Mouse (Mus musculus) stomach, embryonic 16.5 days (tissue): ENCODE results near the gene Dpp3. TPM values are rescaled to one million over a fixed set of nuclear protein-coding genes. Genes with fewer than 3 reads are reported as not detected.

Experiments
- polyA plus RNA-seq: library from polyadenylated mRNA; unstranded; fragments of >200 nt; fragmentation: Nextera tagmentation; extraction: Ambion mirVana; gene quantifications from 2 replicates; pipeline ENCODE4 v1.2.1, GENCODE M21; 2015

Dpp3 gene
- polyA plus RNA-seq, 1 experiment from 2014 or later, result 119 TPM

Other genes with a start within 250 kb of the Dpp3 start
- gene Gm960, start 229.6 kb downstream of the Dpp3 start, polyA plus RNA-seq, result 1.2 and 3.0 TPM in 2 replicates
- 4.7 and 5.5 TPM in 2 replicates for gene Sptbn2, start 217.1 kb downstream of the Dpp3 start, polyA plus RNA-seq
- gene Rbm4b, start 171.8 kb downstream of the Dpp3 start, polyA plus RNA-seq, result 50.3 and 54.8 TPM in 2 replicates
- gene Rbm4, start 134.4 kb downstream of the Dpp3 start, polyA plus RNA-seq, result 47.4 and 47.5 TPM in 2 replicates
- gene Gm21992, start 116.7 kb downstream of the Dpp3 start, polyA plus RNA-seq, result 32.1 TPM in 2 replicates
- gene Rbm14, start 116.7 kb downstream of the Dpp3 start, polyA plus RNA-seq, result 74.2 and 75.0 TPM in 2 replicates
- 56.6 and 60.3 TPM in 2 replicates for gene Ccs, start 89.0 kb downstream of the Dpp3 start, polyA plus RNA-seq
- 0.09 TPM in 1 of 2 replicates, not detected in the other for gene Ccdc87, start 88.9 kb downstream of the Dpp3 start, polyA plus RNA-seq
- 28.4 and 34.1 TPM in 2 replicates for gene Ctsf, start 73.2 kb downstream of the Dpp3 start, polyA plus RNA-seq
- gene Actn3, start 50.4 kb downstream of the Dpp3 start, polyA plus RNA-seq, result 5.3 and 8.9 TPM in 2 replicates
- 11.6 and 12.5 TPM in 2 replicates for gene Zdhhc24, start 49.6 kb downstream of the Dpp3 start, polyA plus RNA-seq
- 2.8 and 3.6 TPM in 2 replicates for gene Bbs1, start 21.7 kb downstream of the Dpp3 start, polyA plus RNA-seq
- gene Peli3, start 14.8 kb upstream of the Dpp3 start, polyA plus RNA-seq, result 1.8 and 1.9 TPM in 2 replicates
- 79.6 and 80.5 TPM in 2 replicates for gene Mrpl11, start 33.9 kb upstream of the Dpp3 start, polyA plus RNA-seq
- 0.23 and 0.34 TPM in 2 replicates for gene Npas4, start 62.0 kb upstream of the Dpp3 start, polyA plus RNA-seq
- gene Slc29a2, start 95.6 kb upstream of the Dpp3 start, polyA plus RNA-seq, result 3.1 and 3.3 TPM in 2 replicates
- 41.8 and 44.1 TPM in 2 replicates for gene B4gat1, start 110.5 kb upstream of the Dpp3 start, polyA plus RNA-seq
- 0.99 and 1.3 TPM in 2 replicates for gene AC124502.3, start 110.6 kb upstream of the Dpp3 start, polyA plus RNA-seq
- 39.8 and 43.9 TPM in 2 replicates for gene Brms1, start 113.1 kb upstream of the Dpp3 start, polyA plus RNA-seq
- 4.5 and 4.9 TPM in 2 replicates for gene Rin1, start 122.2 kb upstream of the Dpp3 start, polyA plus RNA-seq
- gene Cd248, start 139.8 kb upstream of the Dpp3 start, polyA plus RNA-seq, result 69.8 and 76.9 TPM in 2 replicates
- gene Tmem151a, start 157.2 kb upstream of the Dpp3 start, polyA plus RNA-seq, result 4.9 and 6.8 TPM in 2 replicates
- 110 and 123 TPM in 2 replicates for gene Yif1a, start 160.3 kb upstream of the Dpp3 start, polyA plus RNA-seq
- 5.8 and 7.4 TPM in 2 replicates for gene Cnih2, start 170.2 kb upstream of the Dpp3 start, polyA plus RNA-seq
- gene Rab1b, start 178.8 kb upstream of the Dpp3 start, polyA plus RNA-seq, result 240 and 242 TPM in 2 replicates
- 13.6 TPM in 2 replicates for gene Klc2, start 190.3 kb upstream of the Dpp3 start, polyA plus RNA-seq